Mouse (Mus musculus): ENCODE data around the gene Robo3.

- TF ChIP-seq CTCF (conservative IDR thresholded peaks at IDR 0.05; ENCODE audit: low read length) (no peak), NANOG (IDR thresholded peaks at IDR 0.05; ENCODE audit: borderline replicate concordance, low read length) (no peak), POU5F1 (IDR thresholded peaks at IDR 0.05; ENCODE audit: borderline replicate concordance, low read length) (no peak)
Observed at GRCm38 (mm10) chr9:37383161-37383560, 49.9 kb downstream of the Robo3 start.
